Mouse (Mus musculus): Measurements from ENCODE around the gene Fgfr3.

Fgfr3 gene

DNA sequence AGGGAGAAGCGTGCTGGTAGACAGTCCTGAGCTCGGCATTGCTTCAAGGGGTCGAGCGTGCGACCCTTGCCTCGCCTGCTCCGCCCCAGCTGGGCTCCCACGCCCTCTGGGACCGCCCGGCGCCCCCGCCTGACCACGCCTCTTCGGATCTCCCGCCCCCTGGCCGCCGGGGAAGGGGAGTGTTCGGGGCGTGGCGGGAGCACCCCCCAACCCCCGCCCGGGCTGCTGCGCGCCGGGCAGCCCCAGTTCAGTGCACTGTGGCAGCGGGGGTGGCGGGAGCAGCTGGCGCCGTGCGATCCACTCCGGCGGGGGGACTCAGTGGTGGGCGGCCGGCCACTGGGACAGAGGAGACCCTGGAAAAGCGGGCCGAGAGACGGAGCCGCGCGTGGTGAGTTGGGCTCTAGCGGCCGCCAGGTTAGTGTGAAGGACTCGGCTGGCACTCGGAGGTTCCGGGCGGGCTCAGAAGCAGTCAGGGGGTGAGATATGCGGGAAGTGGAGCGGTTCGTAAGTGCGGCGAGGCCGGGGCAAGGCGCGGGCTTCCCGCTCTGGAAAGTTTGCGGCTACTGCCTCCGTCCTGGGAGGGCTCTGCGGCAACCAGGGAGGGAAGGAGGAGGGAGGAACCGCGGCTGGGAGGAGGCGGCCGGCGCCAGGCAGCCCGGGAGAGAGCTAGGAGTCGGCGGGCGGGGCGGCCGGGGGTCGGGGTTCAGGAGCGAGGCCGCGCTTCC is at the start of gene Fgfr3:
Gene Fgfr3 (plus strand): TSS at position 134 of the 725 bp plus-strand sequence.
- peak; percentile 64 for DNase-seq (ENCODE audit: low read depth, low spot score)

DNA sequence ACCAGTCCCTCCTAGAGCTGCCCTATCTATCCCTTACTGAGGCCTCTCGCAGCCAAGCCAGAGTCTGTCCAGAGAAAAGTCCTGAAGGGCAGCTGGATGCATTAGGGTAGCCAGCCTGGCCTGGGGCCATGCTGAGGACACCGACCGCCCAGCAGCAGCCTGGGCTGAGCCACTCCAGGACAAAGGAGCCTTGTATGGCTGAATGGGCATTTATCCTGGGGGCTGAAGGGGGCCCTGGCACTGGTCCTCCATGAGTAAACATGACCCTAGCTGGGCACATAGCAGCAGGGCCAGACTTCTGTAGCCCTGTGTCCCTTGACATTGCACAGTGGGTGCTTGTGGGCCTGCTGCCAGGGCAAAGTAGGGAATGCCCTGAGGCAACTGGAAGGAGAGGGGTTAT is 47.0 kb upstream of the Fgfr3 start:
- no peak for DNase-seq (ENCODE audit: low read depth, low spot score)

DNA sequence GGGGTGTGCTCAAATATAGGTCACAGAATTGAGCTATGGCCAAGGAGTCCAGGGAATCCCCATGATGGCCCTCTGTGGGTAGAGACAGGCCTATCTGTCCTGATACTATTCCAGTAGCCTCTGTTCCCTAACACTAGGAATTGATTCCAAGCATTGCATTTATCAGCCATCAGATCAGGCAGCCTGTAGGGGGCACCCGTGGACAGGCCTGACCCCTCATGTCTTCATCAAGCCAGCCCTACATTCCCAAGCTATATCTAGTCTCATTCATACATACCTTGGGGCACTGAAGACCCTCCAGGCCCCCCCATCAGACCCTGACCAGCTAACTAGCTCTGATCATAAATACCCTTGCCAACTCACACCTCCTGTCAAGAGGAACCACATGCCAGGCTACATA is 45.5 kb upstream of the Fgfr3 start:
- peak; percentile 57 for DNase-seq (ENCODE audit: low read depth, low spot score)

DNA sequence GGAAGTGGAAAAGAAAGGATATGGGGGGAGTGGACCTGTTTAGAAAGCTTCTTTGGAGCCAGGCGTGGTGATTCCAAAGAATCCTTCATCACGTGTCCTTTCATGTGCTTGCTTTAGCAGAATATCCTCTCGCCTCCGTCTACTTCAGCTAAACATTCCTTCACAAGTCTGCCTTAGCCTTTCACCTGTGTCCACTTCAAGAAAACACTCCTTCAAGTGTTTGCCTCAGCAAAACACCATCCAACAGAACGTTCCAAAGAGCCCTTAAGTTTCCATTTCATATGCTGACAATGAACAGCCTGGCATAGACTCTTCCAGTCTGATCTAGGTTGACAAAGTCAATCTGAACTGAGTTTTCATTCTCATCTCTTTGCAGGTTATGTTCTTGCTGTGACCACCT is 43.2 kb upstream of the Fgfr3 start:
- DNase-seq (ENCODE audit: low read depth, low spot score): no peak

DNA sequence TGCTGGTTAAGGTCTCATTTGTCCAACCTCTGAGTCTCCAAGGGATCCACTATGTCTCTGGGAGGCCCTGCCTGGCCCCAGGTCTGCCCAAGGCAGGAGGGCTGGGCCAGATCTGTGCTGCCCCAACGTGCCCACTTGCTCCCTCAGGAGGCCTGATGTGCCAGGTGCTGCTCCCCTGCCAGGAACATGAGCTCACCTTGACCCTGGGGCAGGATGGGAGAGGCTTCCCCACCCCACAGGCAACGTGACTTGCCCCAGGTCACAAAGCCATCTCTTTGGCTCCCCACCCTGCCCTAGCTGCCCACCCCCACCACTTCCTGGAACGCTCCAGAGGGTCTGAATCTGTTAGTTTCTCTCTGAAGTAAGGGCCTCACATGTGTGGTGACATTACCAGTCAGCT is 40.4 kb upstream of the Fgfr3 start:
- no peak for DNase-seq (ENCODE audit: low read depth, low spot score)

DNA sequence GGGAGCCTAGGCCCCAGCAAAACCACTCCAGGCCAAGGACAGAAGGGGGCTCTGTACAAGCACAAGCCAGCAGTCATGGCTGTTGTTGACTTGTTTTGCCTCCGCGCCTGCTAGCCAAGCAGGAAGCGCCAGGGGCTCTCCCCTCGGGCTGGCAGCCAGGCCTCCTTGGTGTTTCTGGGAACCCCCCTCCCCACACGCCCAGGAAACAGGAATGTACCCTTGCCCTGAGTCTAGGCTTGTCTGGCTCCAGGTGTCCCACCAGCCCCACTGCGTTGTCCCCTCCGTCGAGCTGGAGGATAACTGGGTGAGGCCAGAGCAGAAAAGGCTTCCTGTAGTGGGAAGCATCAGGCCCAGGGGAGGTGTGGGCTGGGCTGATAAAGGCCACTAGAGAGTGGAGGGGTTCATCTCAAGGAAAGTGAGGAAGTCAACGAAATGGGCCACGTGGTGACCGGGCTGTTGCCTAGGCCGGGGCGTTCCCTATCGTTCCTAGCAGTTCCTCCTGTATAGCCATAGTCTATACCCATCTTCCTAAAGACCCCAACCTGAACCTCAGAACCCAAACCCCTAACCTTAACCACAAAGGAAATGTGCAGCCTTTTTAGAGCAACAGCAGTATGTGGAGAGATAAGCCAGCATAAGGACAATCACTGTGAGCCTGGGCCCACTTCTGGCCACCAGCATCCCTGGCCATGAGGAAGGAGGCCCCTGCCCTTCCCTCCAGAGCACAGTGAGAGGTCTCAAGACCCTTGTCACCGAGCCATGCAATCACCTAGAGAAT is 39.7 kb upstream of the Fgfr3 start:
- no peak for DNase-seq (ENCODE audit: low read depth, low spot score)

DNA sequence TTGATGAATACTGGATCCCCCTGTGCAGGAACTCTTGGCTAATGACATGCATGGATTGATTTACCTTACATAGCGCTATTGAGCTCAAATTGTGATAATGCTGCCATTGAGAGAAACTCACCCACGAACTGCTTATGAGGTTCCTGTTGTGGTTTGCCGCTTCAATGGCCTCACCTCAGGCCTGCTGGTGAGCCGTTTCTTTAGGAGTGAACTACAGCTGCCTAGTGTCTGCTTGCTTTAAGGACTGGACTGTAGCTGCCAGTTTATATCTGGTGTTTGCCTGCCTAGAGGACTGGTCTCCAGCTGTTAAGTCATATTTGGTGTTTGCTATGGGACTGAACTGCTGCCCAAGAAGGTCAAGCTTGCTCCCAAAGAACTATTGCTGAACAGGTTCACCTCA is 38.5 kb upstream of the Fgfr3 start:
- DNase-seq (ENCODE audit: low read depth, low spot score): no peak

DNA sequence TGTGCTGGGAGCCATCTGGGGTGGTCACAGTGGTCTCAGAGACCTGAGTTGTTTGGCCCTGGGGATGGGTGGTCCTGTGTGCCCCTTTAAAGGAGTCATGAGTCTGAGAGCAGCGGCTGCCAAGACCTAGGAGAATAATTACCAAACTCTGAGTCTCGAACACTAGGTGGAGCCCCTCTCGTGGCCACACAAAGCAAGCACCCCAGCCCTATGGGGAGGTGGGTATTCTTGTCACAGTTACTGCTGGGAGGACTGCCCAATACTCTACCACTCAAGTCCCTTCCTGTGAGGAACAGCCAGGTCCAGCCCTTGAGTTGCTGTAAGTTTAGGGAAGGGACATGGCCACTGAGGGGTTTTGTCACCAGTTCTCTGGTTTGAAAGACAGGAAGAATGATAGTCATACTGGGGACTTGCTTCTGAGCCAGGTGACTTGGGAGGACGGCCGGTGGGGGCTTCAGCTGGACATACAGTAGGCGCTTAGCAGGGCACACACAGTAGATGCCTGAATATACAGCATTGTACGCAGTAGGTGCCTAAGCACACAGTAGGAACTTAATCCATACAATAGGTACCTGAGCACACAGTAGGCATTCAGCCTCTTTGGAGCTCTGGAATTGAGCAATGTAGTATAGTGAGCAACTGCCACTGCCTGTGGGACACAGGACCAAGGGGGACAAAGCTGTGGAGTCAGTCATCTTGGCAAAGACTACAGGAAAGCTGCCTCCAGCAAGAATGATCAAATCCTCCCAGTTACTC is 37.4 kb upstream of the Fgfr3 start:
- DNase-seq (ENCODE audit: low read depth, low spot score): peak; percentile 28

DNA sequence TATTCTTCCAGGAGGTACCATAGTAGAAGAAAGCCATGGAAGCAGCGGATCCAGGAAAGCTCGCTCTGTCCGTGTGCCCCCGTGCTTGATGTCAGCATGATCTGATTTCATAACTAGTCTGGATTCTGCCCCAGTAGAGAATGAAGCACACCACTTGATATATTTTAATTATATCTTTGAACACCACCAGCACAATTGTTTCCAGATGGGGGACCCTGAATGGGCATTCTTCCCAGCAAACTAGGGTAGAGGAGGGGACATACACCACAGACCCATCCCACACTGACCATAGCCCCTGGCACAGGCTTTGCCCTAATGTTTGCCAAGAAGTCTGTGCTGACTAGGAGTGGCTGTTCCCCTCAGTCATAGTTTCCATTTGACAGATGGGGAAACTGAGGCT is 36.5 kb upstream of the Fgfr3 start:
- no peak for DNase-seq (ENCODE audit: low read depth, low spot score)

DNA sequence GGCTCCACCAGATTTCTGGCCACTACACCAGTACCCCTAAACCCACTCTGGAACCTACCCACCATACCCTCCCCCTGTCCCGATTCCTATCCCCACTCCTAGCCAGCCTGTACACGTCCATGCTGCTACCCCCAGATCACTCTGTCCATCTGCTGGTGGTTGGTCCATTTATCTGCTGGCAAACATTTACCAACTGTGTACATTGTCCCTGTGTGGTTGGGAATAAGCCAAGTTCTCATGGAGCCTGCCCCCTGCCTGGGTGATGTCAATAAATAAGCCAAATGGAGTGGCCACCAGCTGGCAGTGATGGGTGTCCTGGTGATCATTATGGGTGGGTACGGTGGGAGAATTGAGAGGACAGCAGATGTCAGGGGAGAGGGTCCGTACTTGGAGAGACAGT is 34.3 kb upstream of the Fgfr3 start:
- no peak for DNase-seq (ENCODE audit: low read depth, low spot score)

DNA sequence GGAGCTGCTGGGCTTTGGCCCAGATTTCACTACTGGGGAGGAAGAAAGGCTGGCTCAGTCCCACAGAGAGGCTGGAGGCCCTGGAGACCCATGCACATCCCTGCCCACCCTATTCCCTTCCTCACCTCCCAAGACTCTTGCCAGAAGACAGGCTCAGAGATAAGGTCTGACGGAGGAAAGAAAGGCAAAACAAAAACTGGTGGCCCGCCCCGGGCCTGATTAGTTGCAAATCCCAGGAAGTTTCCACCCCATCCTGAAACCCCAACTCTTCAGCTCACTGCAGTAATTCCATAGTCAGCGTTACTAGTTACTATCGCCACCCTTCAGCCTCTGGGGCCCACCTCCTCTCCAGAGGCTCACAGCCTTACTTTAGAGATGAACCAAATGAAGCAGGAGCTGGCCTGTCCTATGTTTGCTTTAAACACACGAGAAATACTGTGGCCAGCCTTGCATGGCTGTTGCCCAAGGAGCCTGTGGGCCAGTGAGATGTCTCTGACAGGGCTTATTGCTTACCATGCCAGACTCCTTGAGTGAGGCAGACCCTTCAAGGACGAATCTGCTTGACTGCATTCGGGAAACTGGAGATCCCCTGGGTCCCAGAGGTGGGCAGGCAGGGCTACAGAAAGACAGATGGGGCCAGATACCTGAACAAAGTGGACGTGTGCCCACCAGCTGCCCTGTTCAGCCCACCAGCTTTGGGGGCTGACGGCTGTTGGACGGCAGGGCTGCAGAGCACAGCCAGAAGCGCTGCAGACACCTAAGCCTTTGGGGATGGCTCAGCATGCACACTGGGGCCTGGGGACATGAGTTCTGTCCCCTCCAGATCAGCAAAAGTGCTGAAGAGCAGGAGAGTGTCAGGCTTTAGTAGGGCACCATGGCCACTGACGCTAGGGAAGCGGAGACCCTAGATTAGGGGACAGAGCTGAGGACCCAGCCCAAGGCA is 32.9 kb upstream of the Fgfr3 start:
- no peak for DNase-seq (ENCODE audit: low read depth, low spot score)

DNA sequence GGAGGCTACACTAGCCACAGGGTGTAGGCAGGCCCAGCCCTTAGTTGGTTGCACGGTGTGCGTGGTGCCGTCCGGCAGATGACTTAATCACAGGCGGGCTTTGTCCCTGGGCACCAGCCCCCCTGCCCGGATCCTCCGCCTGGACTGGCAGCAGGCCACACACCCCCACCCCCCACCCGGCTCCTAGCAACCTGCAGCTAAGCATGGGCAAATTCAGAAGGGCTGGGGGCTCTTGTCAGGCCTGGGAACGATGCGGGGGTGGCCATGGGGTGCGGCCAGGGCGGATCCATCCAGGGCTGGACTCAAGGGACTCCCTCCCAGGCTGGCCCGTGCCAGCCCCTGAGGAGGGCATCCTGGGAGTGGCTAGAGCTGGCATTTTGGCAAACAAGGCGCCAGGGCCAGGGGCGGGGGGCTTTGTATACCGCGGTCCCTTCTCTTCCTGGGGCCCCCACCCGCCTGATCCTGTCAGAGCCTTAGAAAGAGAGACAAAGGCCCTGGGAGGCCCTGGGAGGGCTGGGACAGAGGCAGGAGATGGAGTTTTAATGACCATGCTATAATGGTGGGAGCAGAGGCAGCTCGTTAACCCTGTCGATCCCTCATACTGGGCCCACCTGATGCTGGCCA is 32.1 kb upstream of the Fgfr3 start:
- no peak for DNase-seq (ENCODE audit: low read depth, low spot score)

DNA sequence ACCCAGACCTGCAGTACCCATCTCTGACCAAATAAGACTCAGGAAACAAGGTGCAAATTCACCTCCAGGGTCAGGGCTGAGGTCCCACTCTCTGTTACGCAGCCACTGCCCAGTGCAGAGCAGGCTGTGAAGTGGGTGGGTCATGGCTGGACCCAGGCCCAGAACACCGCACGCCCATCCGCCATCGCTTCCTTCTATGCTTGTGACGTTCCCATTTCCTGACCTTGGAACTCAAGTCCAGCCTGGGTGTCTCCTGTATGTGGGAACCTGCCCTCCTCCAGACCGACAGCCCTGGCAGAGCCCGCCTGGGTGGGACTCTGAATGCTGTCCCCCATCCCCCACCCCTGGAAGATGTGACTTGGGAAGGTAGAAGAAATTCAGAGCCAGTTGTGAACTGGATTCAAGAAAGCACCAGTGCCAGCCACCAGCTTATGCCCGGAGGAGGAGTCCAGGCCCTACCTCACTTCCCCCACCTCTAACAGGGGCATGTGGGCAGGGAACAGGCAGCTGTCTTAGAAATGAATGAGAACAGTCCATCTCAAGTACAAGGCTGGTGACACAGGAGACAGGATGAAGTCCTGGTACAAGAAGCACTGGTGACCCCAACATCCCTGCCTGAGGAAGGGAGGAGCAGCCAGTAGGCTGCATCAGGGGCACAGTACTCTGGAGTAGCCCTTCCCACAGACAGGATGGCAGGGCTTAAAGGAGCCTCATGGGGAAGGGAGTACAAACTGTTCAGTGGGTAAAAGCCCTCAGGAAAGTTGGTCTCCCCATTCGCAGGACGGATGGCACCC is 31.4 kb upstream of the Fgfr3 start:
- no peak for DNase-seq (ENCODE audit: low read depth, low spot score)

DNA sequence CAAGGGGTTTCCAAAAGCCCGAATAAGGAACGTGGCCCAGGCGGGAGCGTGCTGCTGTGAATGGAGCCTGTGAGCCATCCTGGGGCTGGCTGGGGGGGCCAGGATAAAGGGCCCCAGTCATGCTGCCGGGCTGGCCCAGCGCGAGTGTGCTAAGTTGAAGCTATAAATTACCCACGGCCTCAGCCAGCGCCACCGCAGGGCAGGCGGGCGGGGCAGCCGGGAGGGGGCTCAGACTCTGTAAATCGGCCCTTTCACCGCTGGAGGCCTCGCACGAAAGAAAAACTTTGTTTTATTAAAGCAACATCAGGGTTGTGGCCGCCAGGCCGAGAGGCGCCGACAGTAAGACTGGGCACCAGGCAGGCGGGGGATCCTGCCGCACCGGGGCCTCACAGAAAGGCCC is 29.1 kb upstream of the Fgfr3 start:
- DNase-seq (ENCODE audit: low read depth, low spot score): no peak

DNA sequence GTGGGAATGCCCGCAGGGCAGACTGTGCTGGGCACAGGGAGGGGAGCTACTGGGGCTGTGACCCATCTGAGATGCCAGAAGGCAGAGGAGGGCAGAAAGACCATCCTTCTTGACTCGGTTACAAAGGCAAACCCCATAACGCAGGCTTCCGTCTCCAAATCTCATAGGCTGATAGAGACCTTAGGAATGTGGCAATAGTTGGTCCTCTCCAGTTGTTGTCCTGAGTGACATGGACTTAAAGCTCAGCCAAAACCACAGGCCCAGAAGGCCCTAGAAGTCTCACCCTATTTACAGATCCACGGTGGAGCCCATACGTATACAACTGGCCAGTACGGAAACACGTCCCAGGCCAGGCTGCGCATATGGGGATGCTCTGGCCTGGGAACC is 27.0 kb upstream of the Fgfr3 start:
- DNase-seq (ENCODE audit: low read depth, low spot score): no peak

DNA sequence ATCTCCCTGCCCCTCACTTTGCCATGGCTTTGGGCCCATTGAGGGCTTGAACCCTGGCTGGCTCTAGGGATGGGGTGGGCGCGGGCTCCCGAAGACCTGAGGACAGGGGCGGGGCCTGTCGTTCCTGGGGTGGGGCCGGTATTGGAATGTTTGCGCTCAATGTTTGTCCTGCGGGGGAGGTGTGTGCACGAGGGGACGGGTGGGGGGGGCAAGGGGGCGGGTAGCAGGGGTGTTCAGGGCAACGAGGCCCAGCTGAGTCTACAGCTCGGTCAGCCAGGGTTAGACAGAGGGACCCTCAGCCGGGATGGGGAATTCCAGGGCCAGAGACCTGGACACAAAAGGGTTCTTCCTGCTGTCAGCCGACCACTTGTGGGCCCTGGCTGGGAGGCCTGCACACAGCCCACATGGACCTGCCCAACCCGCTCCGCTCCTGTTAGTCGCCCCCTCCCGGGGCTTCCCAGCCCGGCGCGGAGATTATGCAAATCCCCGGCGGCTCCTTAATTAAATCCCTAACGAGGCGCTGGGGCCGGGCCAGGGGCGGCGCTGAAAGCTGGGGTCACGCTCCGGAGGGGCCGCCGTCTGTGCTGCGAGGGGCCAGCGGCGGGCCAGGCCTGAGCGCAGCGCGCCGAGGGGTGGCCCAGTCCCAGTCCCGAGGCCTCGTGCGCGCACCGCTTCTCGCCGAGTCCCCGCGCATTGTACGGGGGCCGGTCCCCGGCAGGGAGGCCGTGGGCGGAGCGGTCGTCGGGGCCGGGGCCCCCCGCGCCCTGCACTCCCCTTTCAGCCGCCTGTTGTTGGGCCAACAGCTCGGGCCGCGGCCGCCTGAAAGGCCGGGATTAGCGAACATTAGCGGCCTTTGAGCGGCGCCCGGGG is 26.4 kb upstream of the Fgfr3 start:
- peak; percentile 46 for DNase-seq (ENCODE audit: low read depth, low spot score)

DNA sequence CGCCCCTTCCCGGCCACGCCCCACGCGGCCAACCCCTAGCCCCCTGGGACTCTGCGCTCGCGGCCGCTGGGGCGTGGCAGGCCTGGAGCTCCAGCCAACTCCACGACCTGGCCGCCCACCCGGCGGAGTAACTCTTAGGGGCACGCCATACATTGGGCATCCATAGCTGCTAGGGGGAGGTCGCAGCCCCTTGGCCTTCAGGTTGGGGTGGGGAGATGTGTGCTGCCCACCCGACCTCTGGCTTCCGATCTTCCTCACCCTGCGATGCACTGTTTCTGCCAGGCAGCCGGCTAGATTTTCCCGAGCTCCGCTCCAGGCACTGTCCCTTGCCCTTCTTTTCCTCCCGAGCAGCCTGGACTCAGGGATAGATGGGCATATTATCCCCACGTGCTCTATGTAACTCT is 25.8 kb upstream of the Fgfr3 start:
- peak; percentile 51 for DNase-seq (ENCODE audit: low read depth, low spot score)

DNA sequence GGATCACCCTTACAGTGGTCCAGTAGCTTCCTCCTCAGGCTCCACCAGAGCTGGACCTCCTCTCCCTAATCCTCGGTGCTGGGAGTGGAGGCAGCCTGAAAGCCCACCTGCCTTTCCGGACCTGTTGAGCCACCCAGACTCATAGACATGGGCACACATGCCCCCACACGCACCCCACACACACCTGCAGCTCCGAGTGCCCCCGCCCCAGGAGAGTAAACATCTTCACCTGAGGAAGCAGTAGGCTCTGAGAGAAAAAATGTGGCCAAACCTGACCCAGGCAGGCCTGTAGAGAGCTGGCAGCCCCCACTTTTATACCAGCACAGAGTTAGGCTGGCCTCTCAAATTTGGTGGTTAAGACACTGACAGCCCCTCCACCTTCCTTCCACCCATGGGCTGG is 25.0 kb upstream of the Fgfr3 start:
- DNase-seq (ENCODE audit: low read depth, low spot score): no peak

DNA sequence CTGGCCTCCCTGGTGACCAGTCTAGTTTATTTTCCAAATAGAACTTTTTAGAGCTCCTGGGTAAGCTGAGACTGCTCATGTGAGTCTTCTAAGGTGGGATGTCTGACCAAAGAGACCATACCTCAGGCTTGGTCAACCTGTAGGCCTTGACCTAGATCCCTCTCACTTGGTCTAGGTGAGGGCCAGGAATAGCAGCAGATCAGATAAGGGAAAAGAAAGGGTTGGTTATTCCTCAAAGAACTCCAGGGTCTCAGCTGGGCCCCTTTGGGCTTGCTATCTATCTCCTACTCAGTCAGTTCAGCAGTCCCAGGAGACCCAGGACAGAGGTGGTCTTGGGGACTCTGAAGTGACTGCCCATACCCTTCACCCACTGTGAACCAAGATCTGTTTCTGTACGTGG is 23.9 kb upstream of the Fgfr3 start:
- DNase-seq (ENCODE audit: low read depth, low spot score): no peak

Measured in R1 (cell line).